Mouse (Mus musculus): ENCODE measurements around the gene Gjc2. TPM values are rescaled to one million over a fixed set of nuclear protein-coding genes. Genes with fewer than 3 reads are reported as not detected.

The Gjc2 gene
- polyA plus RNA-seq (2014; fragmentation: Nextera tagmentation; extraction: Ambion mirVana): 0.36 TPM in 1 of 2 replicates, not detected in the other

DNA sequence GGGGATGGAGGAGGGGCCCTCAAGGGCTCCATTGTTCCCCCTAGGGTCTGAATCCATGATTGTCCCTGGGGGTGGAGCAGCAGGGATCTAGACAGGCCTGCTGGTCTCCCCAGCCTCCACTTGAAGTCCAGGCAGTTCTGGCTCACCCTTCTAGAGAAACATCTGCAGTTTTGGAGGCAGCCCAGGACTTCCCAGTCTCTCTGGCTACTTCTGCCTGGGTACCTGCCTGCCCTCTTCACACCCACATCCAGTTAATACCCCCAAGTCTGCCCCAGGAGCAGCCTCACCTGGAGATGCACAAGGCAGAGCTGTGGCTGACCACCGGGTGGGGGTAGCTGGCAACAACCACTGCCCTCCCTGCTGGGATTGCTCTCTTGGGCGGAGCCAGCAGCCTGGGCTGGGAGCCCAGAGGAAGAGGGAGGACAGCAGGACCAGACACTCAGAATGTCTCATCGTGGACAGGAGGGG lies at the start of gene Gjc2:
TSS of gene Gjc2 (minus strand) at position 350 of the 468 bp plus-strand sequence.
- Histone ChIP-seq H3K36me3 (ENCODE audit: control insufficient read depth, insufficient read depth, low read length) (peaks cover 12% of the 10 kb centered on the region; the same call in 1 of the 2 replicates), H3K4me2 (replicated peaks; ENCODE audit: low read depth, low read length) (no peak within 1 kb of the TSS), H3K27me3 (ENCODE audit: control insufficient read depth, insufficient read depth, low read length) (peaks cover 14% of the 10 kb centered on the region), H3K9me3 (ENCODE audit: control insufficient read depth, low read depth, low read length) (no peaks in the 10 kb centered on the region), H3K9ac (replicated peaks; ENCODE audit: low read depth, low read length) (no peak within 1 kb of the TSS), H3K27ac (ENCODE audit: low read length) (peak within 1 kb of the TSS; percentile 39; the same call in 1 of the 2 replicates), H3K4me3 (ENCODE audit: low read depth, low read length) (no peak within 1 kb of the TSS), H3K4me1 (ENCODE audit: control insufficient read depth, insufficient read depth, low read length) (0 out of 2 replicates have a peak, but pooled peaks cover 2% of the 10 kb centered on the region)
- WGBS: 52% methylated on average over 3 of the region's 3 CpGs
- peak; percentile 24; the same call in 1 of the 2 replicates for ATAC-seq (ENCODE audit: insufficient number of reproducible peaks, insufficient read depth, low FRiP score, low read depth)

GRCm38 (mm10) chr11:59232797-59233196 lies 49.8 kb upstream of the Gjc2 start:
- H3K4me1 ChIP-seq (ENCODE audit: control insufficient read depth, insufficient read depth, low read length): no peaks in the 10 kb centered on the region
- no peaks in the 10 kb centered on the region for H3K36me3 ChIP-seq (ENCODE audit: control insufficient read depth, insufficient read depth, low read length)
- H3K9ac ChIP-seq (replicated peaks; ENCODE audit: low read depth, low read length): no peak overlapping the region
- H3K4me3 ChIP-seq (ENCODE audit: low read depth, low read length): no peak overlapping the region
- no peaks in the 10 kb centered on the region for H3K9me3 ChIP-seq (ENCODE audit: control insufficient read depth, low read depth, low read length)
- no peak overlapping the region for H3K4me2 ChIP-seq (replicated peaks; ENCODE audit: low read depth, low read length)
- no peak overlapping the region for H3K27ac ChIP-seq (ENCODE audit: low read length)
- WGBS: 59% methylated on average over 2 of the region's 2 CpGs
- no peak for ATAC-seq (ENCODE audit: insufficient number of reproducible peaks, insufficient read depth, low FRiP score, low read depth)
- H3K27me3 ChIP-seq (ENCODE audit: control insufficient read depth, insufficient read depth, low read length): no peaks in the 10 kb centered on the region

GRCm38 (mm10) chr11:59230144-59230760 lies 47.2 kb upstream of the Gjc2 start:
- no peak overlapping the region for H3K9ac ChIP-seq (replicated peaks; ENCODE audit: low read depth, low read length)
- H3K4me1 ChIP-seq (ENCODE audit: control insufficient read depth, insufficient read depth, low read length): peaks cover 13% of the 10 kb centered on the region
- 14% methylated on average over 7 of the region's 7 CpGs for WGBS
- H3K4me3 ChIP-seq (ENCODE audit: low read depth, low read length): no peak overlapping the region
- H3K9me3 ChIP-seq (ENCODE audit: control insufficient read depth, low read depth, low read length): no peaks in the 10 kb centered on the region
- H3K4me2 ChIP-seq (replicated peaks; ENCODE audit: low read depth, low read length): no peak overlapping the region
- no peaks in the 10 kb centered on the region; the same call in 1 of the 2 replicates for H3K36me3 ChIP-seq (ENCODE audit: control insufficient read depth, insufficient read depth, low read length)
- H3K27me3 ChIP-seq (ENCODE audit: control insufficient read depth, insufficient read depth, low read length): no peaks in the 10 kb centered on the region
- H3K27ac ChIP-seq (ENCODE audit: low read length): no peak overlapping the region
- ATAC-seq (ENCODE audit: insufficient number of reproducible peaks, insufficient read depth, low FRiP score, low read depth): no peak

DNA sequence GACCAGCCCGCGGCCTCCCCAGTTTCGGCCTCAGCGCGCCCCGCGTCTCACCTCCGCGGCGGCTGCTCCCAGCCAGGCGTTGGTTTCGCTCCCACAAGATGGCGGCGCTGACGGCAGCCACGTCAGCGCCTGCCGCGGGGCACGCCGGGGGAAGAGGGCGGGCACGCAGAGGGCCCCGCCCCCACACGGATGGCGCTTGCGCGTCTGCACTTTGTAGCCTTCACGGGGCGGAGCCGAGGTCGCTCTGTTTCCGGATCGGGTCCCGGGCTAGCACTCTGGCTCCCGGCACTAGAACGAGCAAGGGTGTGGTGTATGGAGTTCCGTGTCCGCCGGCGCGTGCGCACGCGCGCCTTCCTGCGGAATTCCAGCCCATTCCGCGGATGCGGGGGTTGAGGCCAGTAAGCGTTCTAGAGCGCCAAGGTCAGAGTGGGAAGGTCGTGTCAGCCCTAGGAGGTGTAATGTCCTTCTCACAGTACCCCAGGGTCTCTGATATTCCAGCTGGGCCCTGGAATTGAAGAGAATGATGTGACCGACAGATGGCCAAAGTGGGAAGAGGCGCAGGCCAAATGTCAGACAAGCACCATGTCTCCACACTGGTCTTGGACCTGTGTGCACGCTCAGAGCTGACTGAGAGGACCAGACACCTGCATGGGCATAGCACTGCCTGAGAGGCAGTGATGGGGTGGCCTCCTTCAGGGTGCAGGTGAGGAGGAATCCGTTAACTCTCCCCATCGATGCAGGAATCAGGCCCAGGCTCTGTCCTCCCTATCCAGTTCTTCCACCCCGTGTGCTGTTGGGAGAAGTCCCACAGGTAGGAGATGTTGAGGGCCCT lies 45.3 kb upstream of the Gjc2 start, which contains the start of gene Arf1:
TSS of gene Arf1 (minus strand) at position 149 of the 832 bp plus-strand sequence.
- ATAC-seq (ENCODE audit: insufficient number of reproducible peaks, insufficient read depth, low FRiP score, low read depth): peak; percentile 96
- Histone ChIP-seq H3K36me3 (ENCODE audit: control insufficient read depth, insufficient read depth, low read length) (peaks cover 3% of the 10 kb centered on the region; the same call in 1 of the 2 replicates), H3K4me3 (ENCODE audit: low read depth, low read length) (peak within 1 kb of the TSS; percentile 92), H3K4me2 (replicated peaks; ENCODE audit: low read depth, low read length) (peak within 1 kb of the TSS; percentile 82), H3K4me1 (ENCODE audit: control insufficient read depth, insufficient read depth, low read length) (peaks cover 21% of the 10 kb centered on the region), H3K27me3 (ENCODE audit: control insufficient read depth, insufficient read depth, low read length) (no peaks in the 10 kb centered on the region), H3K9me3 (ENCODE audit: control insufficient read depth, low read depth, low read length) (no peaks in the 10 kb centered on the region), H3K27ac (ENCODE audit: low read length) (peak within 1 kb of the TSS; percentile 97), H3K9ac (replicated peaks; ENCODE audit: low read depth, low read length) (peak within 1 kb of the TSS; percentile 91)
- 5% methylated on average over 53 of the region's 59 CpGs for WGBS

DNA sequence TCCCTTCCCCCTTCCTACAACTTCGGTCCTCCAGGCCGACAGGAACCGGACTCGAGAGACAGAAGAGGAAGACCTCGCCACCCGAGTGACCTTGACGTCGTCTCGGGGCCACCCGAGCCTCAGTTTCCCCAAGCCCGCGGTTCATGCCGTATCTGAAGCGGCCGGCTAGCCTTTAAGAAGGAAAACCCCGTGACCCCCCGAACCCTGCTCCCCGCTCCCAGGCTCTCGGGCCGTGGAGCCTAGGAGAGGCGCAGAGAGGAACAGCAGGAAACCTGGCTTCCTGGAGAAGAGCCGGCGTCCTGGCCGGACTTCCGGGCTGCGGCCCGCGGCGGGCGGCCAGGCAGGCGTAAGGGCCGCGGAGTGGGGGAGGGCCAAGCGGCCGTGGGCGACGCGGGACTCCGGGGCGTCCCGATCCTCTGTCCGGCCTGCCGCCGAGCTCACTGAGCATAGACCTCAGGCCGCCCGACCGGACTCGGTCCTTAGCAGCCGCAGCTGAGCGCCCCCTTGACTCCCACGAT lies 44.6 kb upstream of the Gjc2 start:
- WGBS: under 1% methylated on average over 49 of the region's 51 CpGs
- no peaks in the 10 kb centered on the region for H3K9me3 ChIP-seq (ENCODE audit: control insufficient read depth, low read depth, low read length)

GRCm38 (mm10) chr11:59226787-59227603 lies 44.0 kb upstream of the Gjc2 start:
- Histone ChIP-seq H3K27me3 (ENCODE audit: control insufficient read depth, insufficient read depth, low read length) (no peaks in the 10 kb centered on the region), H3K9me3 (ENCODE audit: control insufficient read depth, low read depth, low read length) (no peaks in the 10 kb centered on the region), H3K27ac (ENCODE audit: low read length) (peak overlapping the region; percentile 97), H3K9ac (replicated peaks; ENCODE audit: low read depth, low read length) (peak overlapping the region; percentile 91), H3K36me3 (ENCODE audit: control insufficient read depth, insufficient read depth, low read length) (peaks cover 3% of the 10 kb centered on the region; the same call in 1 of the 2 replicates), H3K4me1 (ENCODE audit: control insufficient read depth, insufficient read depth, low read length) (peaks cover 24% of the 10 kb centered on the region), H3K4me3 (ENCODE audit: low read depth, low read length) (peak overlapping the region; percentile 92), H3K4me2 (replicated peaks; ENCODE audit: low read depth, low read length) (peak overlapping the region; percentile 82)
- 4% methylated on average over 21 of the region's 21 CpGs for WGBS
- ATAC-seq (ENCODE audit: insufficient number of reproducible peaks, insufficient read depth, low FRiP score, low read depth): no peak

More for the DNA sequence above, 44.6 kb upstream of the Gjc2 start:
- peak overlapping the region; percentile 82 for H3K4me2 ChIP-seq (replicated peaks; ENCODE audit: low read depth, low read length)
- peak overlapping the region; percentile 92 for H3K4me3 ChIP-seq (ENCODE audit: low read depth, low read length)
- H3K27me3 ChIP-seq (ENCODE audit: control insufficient read depth, insufficient read depth, low read length): no peaks in the 10 kb centered on the region
- peak; percentile 79 for ATAC-seq (ENCODE audit: insufficient number of reproducible peaks, insufficient read depth, low FRiP score, low read depth)
- peak overlapping the region; percentile 97 for H3K27ac ChIP-seq (ENCODE audit: low read length)
- H3K36me3 ChIP-seq (ENCODE audit: control insufficient read depth, insufficient read depth, low read length): peaks cover 3% of the 10 kb centered on the region; the same call in 1 of the 2 replicates
- peaks cover 24% of the 10 kb centered on the region for H3K4me1 ChIP-seq (ENCODE audit: control insufficient read depth, insufficient read depth, low read length)
- peak overlapping the region; percentile 91 for H3K9ac ChIP-seq (replicated peaks; ENCODE audit: low read depth, low read length)

DNA sequence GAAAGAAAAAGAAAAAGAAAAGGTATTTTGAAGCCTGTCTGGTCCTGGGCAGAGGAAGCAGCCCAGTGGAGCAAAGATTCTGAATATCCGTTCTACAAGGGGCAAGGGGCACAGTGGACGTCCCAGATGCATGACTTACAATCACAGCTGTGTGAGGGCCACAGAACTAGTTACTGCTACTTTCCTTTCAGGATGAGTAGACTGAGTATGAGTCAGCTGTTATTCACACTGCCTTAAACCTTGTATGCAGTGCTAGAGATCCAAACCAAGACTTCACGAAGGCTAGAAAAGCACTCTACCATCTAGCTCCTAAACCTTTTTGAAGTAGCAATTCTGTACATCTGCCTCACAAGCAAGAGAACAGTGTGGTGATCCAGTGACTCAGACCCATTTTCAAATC lies 43.2 kb upstream of the Gjc2 start:
- Histone ChIP-seq H3K27me3 (ENCODE audit: control insufficient read depth, insufficient read depth, low read length) (no peaks in the 10 kb centered on the region), H3K9ac (replicated peaks; ENCODE audit: low read depth, low read length) (peak overlapping the region; percentile 91), H3K4me1 (ENCODE audit: control insufficient read depth, insufficient read depth, low read length) (peaks cover 26% of the 10 kb centered on the region), H3K4me2 (replicated peaks; ENCODE audit: low read depth, low read length) (peak overlapping the region; percentile 82), H3K27ac (ENCODE audit: low read length) (0 out of 2 replicates have a peak overlapping the region, but pooled peaks have one; percentile 11), H3K36me3 (ENCODE audit: control insufficient read depth, insufficient read depth, low read length) (peaks cover 3% of the 10 kb centered on the region; the same call in 1 of the 2 replicates), H3K4me3 (ENCODE audit: low read depth, low read length) (peak overlapping the region; percentile 92), H3K9me3 (ENCODE audit: control insufficient read depth, low read depth, low read length) (no peaks in the 10 kb centered on the region)
- no peak for ATAC-seq (ENCODE audit: insufficient number of reproducible peaks, insufficient read depth, low FRiP score, low read depth)
- WGBS: 34% methylated on average over 3 of the region's 3 CpGs
